Mouse (Mus musculus): ENCODE results near the gene Saysd1. TPM values are rescaled to one million over a fixed set of nuclear protein-coding genes. Genes with fewer than 3 reads are reported as not detected.
A peak's percentile ranks its signal among the peaks of the same experiment; 100 is the strongest.

The Saysd1 gene
- total RNA-seq, 1 experiment = 7.2 TPM

GRCm38 (mm10) chr14:20044036-20044435, 94.3 kb downstream of the Saysd1 start:
- no peak for DNase-seq (ENCODE audit: low read depth, low spot score)
- Histone ChIP-seq H3K4me1 (ENCODE audit: control insufficient read depth in 2 of 2, insufficient read depth in 2 of 2, low read length in 2 of 2, poor library complexity in 1 of 2) (peaks cover 4 to 7% of the 10 kb centered on the region in 2 experiments), H3K27ac (ENCODE audit: insufficient read depth, low read depth, low read length, poor library complexity, severe bottlenecking) (no peak overlapping the region), H3K4me3 (ENCODE audit: insufficient read depth in 1 of 2, low read depth in 1 of 2, low read length in 2 of 2, poor library complexity in 1 of 2, severe bottlenecking in 1 of 2) (no peak overlapping the region), H3K9me3 (ENCODE audit: control insufficient read depth, insufficient read depth, low read depth, low read length) (no peaks in the 10 kb centered on the region), H3K9ac (ENCODE audit: insufficient read depth, low read depth, low read length, poor library complexity, severe bottlenecking) (no peak overlapping the region), H3K36me3 (ENCODE audit: control insufficient read depth, insufficient read depth, low read length, poor library complexity, severe bottlenecking) (no peaks in the 10 kb centered on the region)
- in situ Hi-C loops (cut with MboI; ENCODE audit: low sequenced_read_pairs in 2 of 2, unreplicated experiment in 2 of 2) = no loop called here
- TF ChIP-seq ZC3H11A (IDR thresholded peaks at IDR 0.05; ENCODE audit: borderline replicate concordance, low read depth, low read length) (no peak), CHD2 (IDR thresholded peaks at IDR 0.05; ENCODE audit: low read depth, low read length) (no peak), MAFK (IDR thresholded peaks at IDR 0.05; ENCODE audit: insufficient read depth, low read depth, low read length) (no peak), ZNF384 (IDR thresholded peaks at IDR 0.05; ENCODE audit: low read depth, low read length) (no peak), HCFC1 (IDR thresholded peaks at IDR 0.05; ENCODE audit: borderline replicate concordance, insufficient read depth, low read length) (no peak)

GRCm38 (mm10) chr14:20041836-20042235, 96.5 kb downstream of the Saysd1 start:
- Histone ChIP-seq H3K27ac (ENCODE audit: insufficient read depth, low read depth, low read length, poor library complexity, severe bottlenecking) (no peak overlapping the region), H3K9ac (ENCODE audit: insufficient read depth, low read depth, low read length, poor library complexity, severe bottlenecking) (no peak overlapping the region), H3K4me1 (ENCODE audit: control insufficient read depth in 2 of 2, insufficient read depth in 2 of 2, low read length in 2 of 2, poor library complexity in 1 of 2) (no peaks in the 10 kb centered on the region), H3K9me3 (ENCODE audit: control insufficient read depth, insufficient read depth, low read depth, low read length) (no peaks in the 10 kb centered on the region), H3K36me3 (ENCODE audit: control insufficient read depth, insufficient read depth, low read length, poor library complexity, severe bottlenecking) (no peaks in the 10 kb centered on the region), H3K4me3 (ENCODE audit: insufficient read depth in 1 of 2, low read depth in 1 of 2, low read length in 2 of 2, poor library complexity in 1 of 2, severe bottlenecking in 1 of 2) (no peak overlapping the region)
- no peak for DNase-seq (ENCODE audit: low read depth, low spot score)
- no peak for TF ChIP-seq MAFK (IDR thresholded peaks at IDR 0.05; ENCODE audit: insufficient read depth, low read depth, low read length)
- TF ChIP-seq ZNF384 (IDR thresholded peaks at IDR 0.05; ENCODE audit: low read depth, low read length) = no peak
- TF ChIP-seq ZC3H11A (IDR thresholded peaks at IDR 0.05; ENCODE audit: borderline replicate concordance, low read depth, low read length) = no peak
- no peak for TF ChIP-seq CHD2 (IDR thresholded peaks at IDR 0.05; ENCODE audit: low read depth, low read length)
- TF ChIP-seq HCFC1 (IDR thresholded peaks at IDR 0.05; ENCODE audit: borderline replicate concordance, insufficient read depth, low read length) = no peak
- in situ Hi-C loops (cut with MboI; ENCODE audit: low sequenced_read_pairs in 2 of 2, unreplicated experiment in 2 of 2) = no loop called here

- no peak for DNase-seq (ENCODE audit: low read depth, low spot score)
- Histone ChIP-seq H3K9ac (ENCODE audit: insufficient read depth, low read depth, low read length, poor library complexity, severe bottlenecking) (no peak overlapping the region), H3K4me3 (ENCODE audit: insufficient read depth in 1 of 2, low read depth in 1 of 2, low read length in 2 of 2, poor library complexity in 1 of 2, severe bottlenecking in 1 of 2) (no peak overlapping the region), H3K9me3 (ENCODE audit: control insufficient read depth, insufficient read depth, low read depth, low read length) (no peaks in the 10 kb centered on the region), H3K4me1 (ENCODE audit: control insufficient read depth in 2 of 2, insufficient read depth in 2 of 2, low read length in 2 of 2, poor library complexity in 1 of 2) (no peaks in the 10 kb centered on the region), H3K36me3 (ENCODE audit: control insufficient read depth, insufficient read depth, low read length, poor library complexity, severe bottlenecking) (no peaks in the 10 kb centered on the region), H3K27ac (ENCODE audit: insufficient read depth, low read depth, low read length, poor library complexity, severe bottlenecking) (no peak overlapping the region)
- in situ Hi-C loops (cut with MboI; ENCODE audit: low sequenced_read_pairs in 2 of 2, unreplicated experiment in 2 of 2) = no loop called here
- no peak for TF ChIP-seq MAFK (IDR thresholded peaks at IDR 0.05; ENCODE audit: insufficient read depth, low read depth, low read length)
- no peak for TF ChIP-seq ZC3H11A (IDR thresholded peaks at IDR 0.05; ENCODE audit: borderline replicate concordance, low read depth, low read length)
- TF ChIP-seq CHD2 (IDR thresholded peaks at IDR 0.05; ENCODE audit: low read depth, low read length) = no peak
- no peak for TF ChIP-seq ZNF384 (IDR thresholded peaks at IDR 0.05; ENCODE audit: low read depth, low read length)
- TF ChIP-seq HCFC1 (IDR thresholded peaks at IDR 0.05; ENCODE audit: borderline replicate concordance, insufficient read depth, low read length) = no peak
These were observed 97.4 kb downstream of the Saysd1 start for GRCm38 (mm10) chr14:20040976-20041375.

GRCm38 (mm10) chr14:20039795-20040194, 98.5 kb downstream of the Saysd1 start:
- Histone ChIP-seq H3K27ac (ENCODE audit: insufficient read depth, low read depth, low read length, poor library complexity, severe bottlenecking) (no peak overlapping the region), H3K4me1 (ENCODE audit: control insufficient read depth in 2 of 2, insufficient read depth in 2 of 2, low read length in 2 of 2, poor library complexity in 1 of 2) (peaks cover 0 to 2% of the 10 kb centered on the region in 2 experiments; a peak in 2 of 4 replicates), H3K36me3 (ENCODE audit: control insufficient read depth, insufficient read depth, low read length, poor library complexity, severe bottlenecking) (no peaks in the 10 kb centered on the region), H3K4me3 (ENCODE audit: insufficient read depth in 1 of 2, low read depth in 1 of 2, low read length in 2 of 2, poor library complexity in 1 of 2, severe bottlenecking in 1 of 2) (no peak overlapping the region), H3K9me3 (ENCODE audit: control insufficient read depth, insufficient read depth, low read depth, low read length) (no peaks in the 10 kb centered on the region), H3K9ac (ENCODE audit: insufficient read depth, low read depth, low read length, poor library complexity, severe bottlenecking) (no peak overlapping the region)
- in situ Hi-C loops (cut with MboI; ENCODE audit: low sequenced_read_pairs in 2 of 2, unreplicated experiment in 2 of 2) = loop anchor here in 1 of 2 experiments (5.0 kb wide), 1 partner anchor 47 kb away; no protein-coding TSS in a partner anchor
- DNase-seq (ENCODE audit: low read depth, low spot score) = no peak
- TF ChIP-seq ZC3H11A (IDR thresholded peaks at IDR 0.05; ENCODE audit: borderline replicate concordance, low read depth, low read length) = no peak
- TF ChIP-seq CHD2 (IDR thresholded peaks at IDR 0.05; ENCODE audit: low read depth, low read length) = no peak

GRCm38 (mm10) chr14:20032738-20033116, 105.6 kb downstream of the Saysd1 start:
- peak; percentile 47 for DNase-seq (ENCODE audit: low read depth, low spot score)
- H3K9ac ChIP-seq (ENCODE audit: insufficient read depth, low read depth, low read length, poor library complexity, severe bottlenecking) = no peak overlapping the region
- in situ Hi-C loops (cut with MboI; ENCODE audit: low sequenced_read_pairs in 2 of 2, unreplicated experiment in 2 of 2) = no loop called here
- H3K27ac ChIP-seq (ENCODE audit: insufficient read depth, low read depth, low read length, poor library complexity, severe bottlenecking) = no peak overlapping the region
- peak overlapping the region; percentile 15 to 55; a peak in 3 of 4 replicates for H3K4me3 ChIP-seq (ENCODE audit: insufficient read depth in 1 of 2, low read depth in 1 of 2, low read length in 2 of 2, poor library complexity in 1 of 2, severe bottlenecking in 1 of 2)
- no peaks in the 10 kb centered on the region for H3K36me3 ChIP-seq (ENCODE audit: control insufficient read depth, insufficient read depth, low read length, poor library complexity, severe bottlenecking)
- peaks cover 6 to 23% of the 10 kb centered on the region in 2 experiments; a peak in 2 of 4 replicates for H3K4me1 ChIP-seq (ENCODE audit: control insufficient read depth in 2 of 2, insufficient read depth in 2 of 2, low read length in 2 of 2, poor library complexity in 1 of 2)
- TF ChIP-seq CHD2 (IDR thresholded peaks at IDR 0.05; ENCODE audit: low read depth, low read length) (no peak), ZNF384 (IDR thresholded peaks at IDR 0.05; ENCODE audit: low read depth, low read length) (no peak), HCFC1 (IDR thresholded peaks at IDR 0.05; ENCODE audit: borderline replicate concordance, insufficient read depth, low read length) (no peak), MAFK (IDR thresholded peaks at IDR 0.05; ENCODE audit: insufficient read depth, low read depth, low read length) (no peak), ZC3H11A (IDR thresholded peaks at IDR 0.05; ENCODE audit: borderline replicate concordance, low read depth, low read length) (no peak)
- no peaks in the 10 kb centered on the region for H3K9me3 ChIP-seq (ENCODE audit: control insufficient read depth, insufficient read depth, low read depth, low read length)

Measured in ES-E14 (cell line).